Mouse (Mus musculus) mesoderm, embryonic 11.5 days (tissue): Measurements from ENCODE around the gene Slx4ip.
"Not testable (repeated sequence)": the region's sequence is repeated elsewhere in the genome, so short reads cannot be mapped to it uniquely, and the experiment has no call there.

Source experiments
- DNase-seq: peaks from one replicate; pipeline ENCODE4 v3.0.0-alpha.2; 2012; ENCODE audit warnings: low read depth, low spot score

Gene Slx4ip

GRCm38 (mm10) chr2:136891068-136891950 is at the start of gene Slx4ip, which contains the start of the genes AL731706.1 and Mkks:
Gene Slx4ip (plus strand): TSS chr2:136891218.
Gene AL731706.1 (minus strand): TSS chr2:136891389.
Gene Mkks (minus strand): TSS chr2:136891389.
- DNase-seq: peak; percentile 100

DNA sequence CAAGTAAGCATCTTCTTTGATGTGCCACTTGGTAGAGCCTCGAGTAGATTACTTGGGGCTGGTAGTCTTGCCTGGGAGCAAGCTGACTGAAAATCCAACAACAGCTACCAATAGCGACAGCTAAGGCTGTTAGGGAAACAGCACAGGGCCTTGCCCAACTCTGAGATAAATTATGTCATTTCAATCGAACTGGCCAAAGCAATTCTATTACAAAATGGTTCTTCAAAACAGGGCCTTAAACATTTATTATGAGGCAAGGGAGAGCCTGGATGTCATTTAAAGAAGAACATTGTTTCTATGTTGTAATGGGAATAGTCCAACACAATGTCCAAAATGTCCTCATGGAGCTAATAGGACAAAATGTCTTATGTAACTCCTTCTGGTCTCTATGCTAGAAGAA is 40.7 kb upstream of the Slx4ip start:
- no peak for DNase-seq

DNA sequence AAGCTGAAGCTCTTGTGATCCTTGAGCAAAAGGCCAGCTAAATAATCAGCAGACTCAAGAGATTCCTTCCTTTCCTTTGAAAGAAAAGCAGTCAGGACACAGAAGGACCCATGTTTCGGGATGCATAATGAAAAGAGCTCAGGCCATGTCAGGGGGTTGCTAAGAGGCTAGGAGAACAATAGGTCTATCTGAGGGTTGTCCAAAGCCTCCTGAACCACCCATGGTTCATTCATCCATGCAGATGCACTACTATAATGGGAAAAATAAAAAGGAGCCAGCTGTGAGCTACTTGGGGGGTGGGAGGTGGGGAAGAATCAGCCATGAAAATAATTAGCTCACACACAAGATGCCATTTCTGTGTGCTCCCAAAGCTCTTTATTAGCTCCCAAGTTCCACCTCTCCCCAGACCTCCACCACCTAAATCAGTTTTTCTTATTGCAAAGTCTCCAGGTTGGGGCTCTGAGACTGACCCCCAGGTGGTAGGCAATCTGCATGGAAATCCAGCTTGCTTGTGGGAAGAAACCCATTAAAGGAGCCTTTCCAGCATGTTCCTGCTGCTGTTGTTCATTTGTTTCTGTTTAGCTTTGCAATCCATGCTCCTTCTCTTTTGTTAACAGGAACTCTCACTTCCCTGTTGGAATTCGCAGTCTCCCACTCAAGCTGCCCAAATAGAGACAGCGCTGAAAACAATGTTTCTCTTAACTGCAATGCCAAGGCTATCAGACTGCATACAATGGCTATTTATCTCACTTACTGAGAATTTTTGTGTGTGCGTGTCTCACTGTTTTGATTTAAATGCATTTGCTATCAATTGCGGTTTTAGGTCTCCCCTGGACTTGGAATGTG is 36.3 kb upstream of the Slx4ip start:
- DNase-seq: no peak

DNA sequence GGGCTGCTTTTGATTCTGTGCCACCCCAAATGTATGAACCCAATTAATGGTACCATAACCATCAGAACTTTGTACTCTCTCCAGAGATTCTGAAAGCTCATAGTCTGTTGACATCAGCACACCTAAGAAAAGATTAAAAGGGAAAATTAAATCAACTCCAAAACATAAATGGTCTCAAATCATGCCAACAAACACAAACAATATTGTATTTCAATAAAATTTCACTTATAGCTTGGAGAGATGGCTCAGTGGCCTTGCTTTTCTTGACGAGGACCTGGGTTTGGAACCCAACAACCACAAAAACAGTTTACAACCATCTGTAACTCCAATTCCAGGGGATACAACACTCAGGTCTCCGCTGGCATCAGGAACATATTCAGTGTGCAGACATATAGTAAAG is 5.4 kb upstream of the Slx4ip start, which contains the start of gene AL731706.2:
AL731706.2 (minus strand) TSS at position 101 of the 400 bp plus-strand sequence.
- no peak for DNase-seq

DNA sequence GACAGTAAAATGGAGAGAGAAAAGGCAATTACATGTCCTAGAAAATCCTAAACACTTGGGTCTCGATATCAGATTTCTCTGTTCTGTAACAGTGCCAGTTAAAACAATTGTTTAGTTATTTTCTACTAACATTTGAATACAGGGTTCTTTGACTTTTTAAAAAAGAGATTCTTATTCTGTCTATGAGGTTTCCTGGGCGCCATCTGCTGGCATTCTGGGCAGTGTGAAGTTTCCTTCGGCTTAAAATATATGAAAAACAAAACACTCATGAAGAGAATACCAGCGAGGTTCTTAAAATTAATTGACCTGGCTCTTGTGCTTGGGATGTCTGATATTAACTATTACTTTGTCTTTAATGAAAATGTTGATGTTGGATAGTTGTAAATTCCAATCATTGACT is 4.2 kb upstream of the Slx4ip start:
- DNase-seq: no peak

- not testable (repeated sequence) for DNase-seq
Measured at GRCm38 (mm10) chr2:136890716-136891067, 326 bp upstream of the Slx4ip start.

- peak; percentile 96 for DNase-seq
Measured at GRCm38 (mm10) chr2:136891951-136892371, 943 bp downstream of the Slx4ip start.

DNA sequence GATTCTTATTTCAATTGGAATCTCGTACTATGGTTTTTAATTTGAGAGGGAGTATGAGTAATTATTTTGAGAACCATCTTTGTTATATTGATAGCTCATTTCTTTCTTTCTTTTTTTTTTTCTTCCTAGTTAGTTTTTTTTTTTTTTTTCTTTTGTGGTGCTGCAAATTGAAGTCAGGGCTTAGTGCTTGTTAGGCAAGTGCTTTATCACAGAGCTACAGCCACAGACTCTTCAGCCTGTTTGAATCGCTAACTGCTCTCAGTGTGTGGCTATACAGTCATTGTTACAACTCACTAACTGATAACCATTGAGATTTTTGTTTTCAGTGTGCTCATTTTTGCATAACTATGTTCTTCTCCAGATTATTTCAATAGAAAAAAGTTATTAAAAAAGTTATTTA is 3.5 kb downstream of the Slx4ip start:
- no peak for DNase-seq

DNA sequence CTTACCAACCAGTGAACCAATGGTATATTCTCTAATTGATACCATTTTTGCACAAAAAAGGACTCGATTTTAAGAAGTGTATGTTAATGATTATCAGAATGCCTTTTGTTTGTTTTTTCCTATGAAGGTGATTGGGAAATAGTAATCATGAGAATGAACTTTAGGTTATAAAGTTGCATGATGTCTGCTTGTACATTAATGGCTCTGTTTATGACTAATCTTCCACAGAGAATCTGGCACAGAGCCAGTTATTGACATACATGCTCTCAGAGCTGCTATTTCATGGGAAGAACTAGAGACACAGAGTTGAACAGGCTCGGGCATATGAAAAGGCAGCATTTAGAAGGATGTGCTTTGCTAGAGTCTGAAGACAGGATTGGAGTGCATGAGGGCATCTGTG is 5.1 kb downstream of the Slx4ip start:
- DNase-seq: no peak

GRCm38 (mm10) chr2:136908596-136908995 is 17.6 kb downstream of the Slx4ip start:
- no peak for DNase-seq

GRCm38 (mm10) chr2:136909298-136909697 is 18.3 kb downstream of the Slx4ip start:
- DNase-seq: no peak

DNA sequence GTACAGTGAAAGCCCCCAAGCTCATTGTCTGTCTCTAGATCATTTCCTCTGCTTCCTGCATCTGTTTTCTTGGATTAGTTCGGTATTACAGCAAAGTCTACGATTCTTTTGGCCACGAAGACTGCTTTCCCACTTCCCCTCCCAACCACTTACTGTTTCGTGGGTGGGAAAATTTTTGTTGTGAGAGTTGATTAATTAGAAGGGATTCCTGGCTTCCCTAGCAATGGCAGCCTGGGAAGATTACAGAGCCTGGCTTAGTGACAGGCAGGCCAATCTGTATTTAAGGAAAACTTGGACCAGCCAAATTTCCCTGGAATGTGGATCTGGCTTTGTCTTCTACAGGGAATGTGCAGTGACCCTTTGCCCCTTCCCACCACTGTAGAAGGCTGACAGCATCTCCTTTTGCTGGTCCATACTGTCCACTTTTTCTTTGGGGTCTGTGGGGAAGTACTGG is 21.0 kb downstream of the Slx4ip start:
- peak; percentile 49 for DNase-seq

GRCm38 (mm10) chr2:136913021-136913420 is 22.0 kb downstream of the Slx4ip start:
- DNase-seq: no peak

GRCm38 (mm10) chr2:136914334-136914902 is 23.4 kb downstream of the Slx4ip start:
- DNase-seq: no peak

DNA sequence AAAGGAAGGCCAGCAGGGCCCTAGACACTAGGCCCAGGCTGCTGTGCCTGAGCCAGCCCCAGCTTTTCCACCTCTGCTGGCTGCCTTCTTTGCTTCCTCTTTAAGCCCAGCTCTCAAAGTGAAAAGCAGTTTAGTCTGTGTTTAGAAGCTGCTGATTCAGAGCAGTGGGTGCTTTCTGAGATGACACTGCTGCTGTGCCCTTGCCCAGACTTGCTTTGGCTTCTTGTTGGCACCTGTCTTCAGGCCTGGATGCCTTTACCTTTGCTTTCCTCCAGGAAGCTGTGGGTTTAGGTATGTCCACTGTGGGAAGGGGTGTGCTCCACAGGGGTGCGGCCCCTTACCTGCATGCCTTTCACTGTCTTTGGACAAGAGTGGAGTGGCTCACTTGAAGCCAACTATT is 28.4 kb downstream of the Slx4ip start:
- no peak for DNase-seq

- no peak for DNase-seq
Measured at GRCm38 (mm10) chr2:136920257-136920993, 29.4 kb downstream of the Slx4ip start.

DNA sequence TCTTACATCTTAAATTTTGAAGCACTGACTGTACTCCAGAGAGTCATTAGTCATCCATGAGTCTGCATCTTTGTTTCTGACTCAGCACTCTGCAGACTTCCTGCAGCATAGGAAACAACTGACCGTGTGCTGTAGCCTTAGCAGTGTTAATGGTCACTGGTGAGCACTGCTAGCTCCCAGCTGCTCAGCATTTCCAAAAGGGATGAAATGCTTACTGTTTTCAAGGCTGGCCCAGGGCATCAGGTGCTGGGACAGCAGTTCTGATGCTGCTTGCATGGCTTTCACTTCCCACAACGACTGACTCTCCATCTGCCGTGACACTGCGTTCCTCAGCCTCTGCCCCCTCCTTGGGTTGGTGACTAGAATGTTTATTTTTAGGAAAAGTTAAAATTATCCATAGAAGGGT is 30.0 kb downstream of the Slx4ip start:
- DNase-seq: peak; percentile 32

- DNase-seq: no peak
Measured at GRCm38 (mm10) chr2:136936391-136937288, 45.6 kb downstream of the Slx4ip start.

DNA sequence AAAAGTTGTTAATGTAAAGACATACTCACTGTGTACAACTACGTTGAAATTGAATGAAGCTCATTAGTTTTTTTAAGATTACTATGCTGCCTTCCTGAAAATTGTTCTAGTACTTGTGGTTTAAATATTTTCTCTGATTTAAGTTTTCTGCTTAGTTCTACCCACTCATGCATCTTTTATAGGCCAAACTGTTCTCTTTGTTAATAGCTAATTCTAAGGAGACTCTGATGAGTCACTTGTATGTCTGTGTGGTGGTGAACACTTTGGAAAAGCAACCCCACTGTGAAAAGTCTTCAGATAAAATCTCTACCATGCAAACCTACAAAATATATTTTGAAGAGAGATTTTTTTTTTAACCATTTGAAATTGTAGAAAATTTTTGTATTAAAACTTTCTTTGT is 47.2 kb downstream of the Slx4ip start:
- DNase-seq: no peak

- DNase-seq: no peak
Measured at GRCm38 (mm10) chr2:136946297-136946696, 55.3 kb downstream of the Slx4ip start.
